Mouse (Mus musculus) brown adipose tissue, adult 24 weeks (tissue): ENCODE results near the gene Akr1b7. TPM values are rescaled to one million over a fixed set of nuclear protein-coding genes. Genes with fewer than 3 reads are reported as not detected.

Source experiments
- H3K27ac ChIP-seq: fragments of 200-500 bp; replicated peaks from 2 replicates; pipeline ENCODE4 v1.5.1; 2012; ENCODE audit warnings: low read depth, mild to moderate bottlenecking, low read length
- H3K4me1 ChIP-seq: fragments of 200-500 bp; 2 replicates; pipeline ENCODE4 v1.6.1; 2012; ENCODE audit warnings: low read length, mixed read lengths; ENCODE audit not compliant: control insufficient read depth, insufficient read depth, insufficient read length
- H3K4me3 ChIP-seq: fragments of 200-500 bp; 2 replicates; pipeline ENCODE4 v1.5.1; 2012; ENCODE audit warnings: low read depth, mild to moderate bottlenecking, low read length, moderate library complexity; ENCODE audit not compliant: insufficient read depth
- polyA plus RNA-seq: library from polyadenylated mRNA; stranded (reverse); fragments of >200 nt; gene quantifications from 2 replicates; pipeline ENCODE4 v1.2.4, GENCODE M21; 2012; ENCODE audit not compliant: missing spikeins, insufficient read depth, insufficient read length

Akr1b7 gene
- polyA plus RNA-seq, 1 experiment, result not detected

DNA sequence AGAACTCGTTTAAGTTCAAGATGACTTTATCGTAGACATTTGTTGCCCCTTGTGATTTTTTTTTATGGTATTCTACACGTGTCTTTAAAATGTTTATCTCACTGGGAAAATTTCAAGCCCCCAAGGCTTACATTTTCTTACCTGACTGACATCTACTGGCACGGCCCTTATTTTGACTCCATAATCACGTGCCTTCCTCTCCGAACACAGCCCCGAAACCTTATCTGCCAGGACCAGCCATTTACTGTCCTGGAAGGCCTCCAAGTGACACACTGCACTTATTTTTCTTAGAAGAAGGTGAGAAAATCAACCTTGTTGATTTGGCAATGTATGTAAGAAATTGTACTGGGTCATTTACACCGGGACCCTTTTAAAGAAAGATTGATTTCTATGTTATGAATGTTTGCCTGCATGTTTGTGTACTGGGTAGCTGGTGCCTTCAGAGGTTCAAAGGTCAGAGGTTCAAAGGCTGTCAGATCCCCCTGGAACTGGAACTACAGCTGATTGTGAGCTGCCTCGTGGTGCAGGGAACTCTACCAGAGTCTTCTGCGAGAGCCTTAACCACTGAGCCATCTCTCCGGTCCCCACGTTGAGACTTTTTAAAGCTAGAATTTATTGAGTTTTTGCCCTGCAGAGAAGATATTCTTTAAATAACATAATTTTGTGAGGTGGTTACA is 59.4 kb downstream of the Akr1b7 start:
- Histone ChIP-seq H3K27ac (no peak overlapping the region), H3K4me3 (no peak overlapping the region), H3K4me1 (0 out of 2 replicates have a peak, but pooled peaks cover under 1% of the 10 kb centered on the region)

Other genes starting within 250 kb of the Akr1b7 start
- gene Slc35b4, start 235.2 kb upstream of the Akr1b7 start, polyA plus RNA-seq, result 6.6 and 13.8 TPM in 2 replicates
- 184 and 185 TPM in 2 replicates for gene Akr1b3, start 94.9 kb upstream of the Akr1b7 start, polyA plus RNA-seq
- 33.7 and 37.4 TPM in 2 replicates for gene Akr1b8, start 58.2 kb upstream of the Akr1b7 start, polyA plus RNA-seq
- 112 and 116 TPM in 2 replicates for gene Akr1b10, start 28.1 kb upstream of the Akr1b7 start, polyA plus RNA-seq
- 21.6 and 30.8 TPM in 2 replicates for gene Bpgm, start 63.9 kb downstream of the Akr1b7 start, polyA plus RNA-seq
- gene Cald1, start 186.2 kb downstream of the Akr1b7 start, polyA plus RNA-seq, result 37.2 and 65.2 TPM in 2 replicates